Mouse (Mus musculus) midbrain, postnatal 0 days (tissue): Measurements from ENCODE around the gene Prelid3b. TPM values are rescaled to one million over a fixed set of nuclear protein-coding genes. Genes with fewer than 3 reads are reported as not detected.

ENCODE experiments used
- ATAC-seq: fragments of 200-750 bp; cut with Nextera tagmentation; 2 replicates; pipeline ENCODE4 v1.8.0; 2017; ENCODE audit warnings: moderate number of reproducible peaks, mild to moderate bottlenecking, moderate TSS enrichment, moderate library complexity; ENCODE audit not compliant: low FRiP score
- DNase-seq: peaks from one replicate; pipeline ENCODE4 v3.0.0-alpha.2; 2015; ENCODE audit warnings: low spot score
- H3K27ac ChIP-seq: fragments of 300-500 bp; sonication (generic); 2 replicates; pipeline ENCODE4 v1.5.1; 2014; ENCODE audit warnings: low read depth, mild to moderate bottlenecking, low read length, mixed read lengths
- H3K27me3 ChIP-seq: fragments of 300-500 bp; sonication (generic); 2 replicates; pipeline ENCODE4 v1.6.1; 2014; ENCODE audit warnings: low read length, control low read depth, mixed read lengths; ENCODE audit not compliant: insufficient read depth
- H3K36me3 ChIP-seq: fragments of 300-500 bp; sonication (generic); 2 replicates; pipeline ENCODE4 v1.6.1; 2014; ENCODE audit warnings: low read length, control low read depth, mixed read lengths; ENCODE audit not compliant: insufficient read depth
- H3K4me1 ChIP-seq: fragments of 300-500 bp; sonication (generic); 2 replicates; pipeline ENCODE4 v1.6.1; 2014; ENCODE audit warnings: mild to moderate bottlenecking, control low read depth, antibody characterized with exemption, low read length, mixed read lengths; ENCODE audit not compliant: insufficient read depth
- H3K4me2 ChIP-seq: fragments of 300-500 bp; sonication (generic); 2 replicates; pipeline ENCODE4 v1.6.1; 2014; ENCODE audit warnings: low read depth, mild to moderate bottlenecking, low read length, mixed read lengths; ENCODE audit not compliant: poor library complexity, severe bottlenecking
- H3K4me3 ChIP-seq: fragments of 300-500 bp; sonication (generic); 2 replicates; pipeline ENCODE4 v1.5.1; 2014; ENCODE audit warnings: low read depth, mild to moderate bottlenecking, low read length, moderate library complexity
- H3K9ac ChIP-seq: fragments of 300-500 bp; sonication (generic); replicated peaks from 2 replicates; pipeline ENCODE4 v1.6.1; 2014; ENCODE audit warnings: mild to moderate bottlenecking, low read length, moderate library complexity, mixed read lengths; ENCODE audit not compliant: poor library complexity, severe bottlenecking
- H3K9me3 ChIP-seq: fragments of 300-500 bp; sonication (generic); 2 replicates; pipeline ENCODE4 v1.6.1; 2016; ENCODE audit warnings: low read length, control low read depth
- CTCF ChIP-seq: IDR thresholded peaks from 2 replicates; pipeline ENCODE4 v1.5.1; 2016; ENCODE audit warnings: antibody characterized with exemption, mild to moderate bottlenecking
- WGBS: fragments of 180-500 bp; shearing (Covaris S2); extraction: QIAGEN DNeasy Blood & Tissue Kit; methylation state at CpG from one replicate; pipeline ENCODE4 v1.1.7; 2014; 5-methylcytosine and 5-hydroxymethylcytosine counted together
- polyA plus RNA-seq: library from polyadenylated mRNA; unstranded; fragments of >200 nt; fragmentation: Nextera tagmentation; extraction: Ambion mirVana; gene quantifications from 2 replicates; pipeline ENCODE4 v1.2.1, GENCODE M21; 2015
- total RNA-seq: library from RNA; depleted of rRNA; stranded (reverse); fragments of >200 nt; gene quantifications from 2 replicates; pipeline ENCODE4 v1.2.3, GENCODE M21; 2014

Prelid3b gene
- total and polyA plus RNA-seq, 2 experiments from 2014 or later = 63.4 to 93.5 TPM

DNA sequence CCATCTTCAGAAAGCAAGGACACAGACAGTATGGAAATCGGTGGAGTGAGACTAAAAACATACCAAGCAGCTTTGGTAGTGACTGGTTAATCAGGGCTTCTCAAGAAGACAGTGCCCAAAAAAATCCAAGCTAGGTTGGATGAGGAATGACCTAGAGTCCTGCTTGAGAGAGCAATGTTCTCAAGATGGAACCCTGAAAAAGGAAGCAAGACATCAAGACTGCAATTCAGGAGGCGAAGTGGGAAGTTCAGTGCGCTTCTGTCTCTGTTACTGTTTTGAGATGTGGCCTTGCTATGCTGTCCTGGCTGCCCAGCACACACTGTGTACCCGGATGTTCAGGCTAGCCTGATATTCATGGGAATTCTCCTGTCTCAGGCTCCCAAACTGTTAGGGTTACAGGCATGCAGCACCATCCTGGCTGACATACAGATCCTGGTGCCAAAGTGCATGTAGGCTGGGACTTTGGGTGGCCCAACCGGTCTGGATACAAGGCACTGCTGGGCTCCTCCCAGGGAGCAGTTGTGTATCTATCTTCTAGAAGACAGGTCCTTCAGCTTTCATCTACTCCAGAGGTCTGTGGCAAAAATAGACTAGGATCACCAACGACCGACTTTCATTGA is 2.0 kb downstream of the Prelid3b start:
- Histone ChIP-seq H3K4me3 (no peak overlapping the region), H3K27me3 (no peaks in the 10 kb centered on the region), H3K4me2 (no peak overlapping the region), H3K9ac (no peak overlapping the region), H3K27ac (no peak overlapping the region), H3K36me3 (0 out of 2 replicates have a peak, but pooled peaks cover 9% of the 10 kb centered on the region), H3K9me3 (no peaks in the 10 kb centered on the region), H3K4me1 (no peaks in the 10 kb centered on the region; the same call in 1 of the 2 replicates)
- ATAC-seq (no peak), DNase-seq (no peak)
- WGBS = 95% methylated on average over 7 of the region's 7 CpGs
- no peak for TF ChIP-seq CTCF

DNA sequence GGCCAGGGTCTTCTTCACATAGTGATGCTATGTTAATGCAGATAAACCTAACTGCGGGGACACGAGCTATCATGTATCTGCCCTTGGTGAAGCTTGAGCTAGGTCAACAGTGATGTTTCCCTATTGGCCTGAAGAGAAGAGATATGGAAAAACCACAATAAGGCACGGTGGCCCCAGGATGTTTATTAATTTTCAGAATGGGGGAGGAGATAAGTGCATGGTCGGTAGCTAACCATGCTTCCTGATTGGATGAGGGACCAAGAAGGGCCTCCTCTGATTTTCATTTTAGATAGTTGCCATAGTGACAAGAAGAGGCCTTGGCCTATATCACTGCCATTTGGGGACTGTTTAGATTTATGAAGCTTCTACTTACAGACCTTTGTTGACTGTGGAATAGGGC is 2.5 kb downstream of the Prelid3b start:
- H3K27ac ChIP-seq = no peak overlapping the region
- no peak overlapping the region for H3K4me3 ChIP-seq
- DNase-seq (no peak), ATAC-seq (no peak)
- WGBS = 84% methylated on average over 4 of the region's 4 CpGs
- no peaks in the 10 kb centered on the region for H3K27me3 ChIP-seq
- TF ChIP-seq CTCF = no peak
- H3K9me3 ChIP-seq = no peaks in the 10 kb centered on the region
- H3K4me2 ChIP-seq = no peak overlapping the region
- no peak overlapping the region for H3K9ac ChIP-seq
- no peaks in the 10 kb centered on the region; the same call in 1 of the 2 replicates for H3K4me1 ChIP-seq
- H3K36me3 ChIP-seq = 0 out of 2 replicates have a peak, but pooled peaks cover 9% of the 10 kb centered on the region

DNA sequence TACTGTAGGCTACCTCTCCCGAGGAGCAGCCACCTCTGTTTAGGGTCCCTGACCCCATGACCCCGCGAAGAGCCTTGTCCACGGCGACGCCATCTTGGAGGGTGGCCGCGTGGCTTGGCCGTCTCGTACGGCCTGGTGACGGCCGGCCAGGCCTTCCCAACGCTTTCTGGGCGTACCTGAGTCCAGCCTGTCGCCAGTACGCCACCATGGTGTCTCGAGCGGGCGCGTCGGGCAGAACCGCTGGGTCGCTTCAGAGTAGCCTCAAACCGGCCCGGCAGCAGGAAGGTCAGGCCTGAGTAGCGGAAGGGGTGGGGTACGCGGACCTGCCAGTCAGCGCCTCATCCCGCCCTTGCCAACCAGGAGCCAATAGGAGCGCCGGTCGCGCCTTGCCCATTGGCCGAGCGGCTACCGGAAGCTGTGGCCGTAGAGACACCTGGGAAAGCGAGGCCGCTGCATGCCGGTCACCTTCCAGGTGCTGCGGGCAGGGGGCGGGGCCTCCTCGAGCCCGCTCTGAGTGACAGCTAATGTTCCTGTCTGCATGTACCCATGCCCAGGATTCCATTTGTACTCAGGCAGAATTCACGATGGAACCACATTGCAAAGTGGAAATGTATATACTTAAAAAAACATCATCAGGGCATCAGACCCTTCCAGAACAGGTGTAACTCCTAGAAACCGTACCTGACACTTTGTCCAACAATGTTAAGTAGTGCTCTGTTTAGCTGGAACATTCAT is 8.9 kb downstream of the Prelid3b start, which contains the start of gene Atp5e:
TSS of gene Atp5e (minus strand) at position 317 of the 735 bp plus-strand sequence.
- DNase-seq (peak; percentile 96), ATAC-seq (peak; percentile 100)
- Histone ChIP-seq H3K4me2 (peak within 1 kb of the TSS; percentile 81), H3K9me3 (no peaks in the 10 kb centered on the region), H3K36me3 (peaks cover 27% of the 10 kb centered on the region), H3K4me1 (peaks cover 6% of the 10 kb centered on the region; the same call in 1 of the 2 replicates), H3K9ac (peak within 1 kb of the TSS; percentile 88), H3K27me3 (no peaks in the 10 kb centered on the region), H3K4me3 (peak within 1 kb of the TSS; percentile 71), H3K27ac (0 out of 2 replicates have a peak within 1 kb of the TSS, but pooled peaks have one; percentile 62)
- WGBS = 2% methylated on average over 48 of the region's 48 CpGs
- peak; percentile 34 for TF ChIP-seq CTCF

DNA sequence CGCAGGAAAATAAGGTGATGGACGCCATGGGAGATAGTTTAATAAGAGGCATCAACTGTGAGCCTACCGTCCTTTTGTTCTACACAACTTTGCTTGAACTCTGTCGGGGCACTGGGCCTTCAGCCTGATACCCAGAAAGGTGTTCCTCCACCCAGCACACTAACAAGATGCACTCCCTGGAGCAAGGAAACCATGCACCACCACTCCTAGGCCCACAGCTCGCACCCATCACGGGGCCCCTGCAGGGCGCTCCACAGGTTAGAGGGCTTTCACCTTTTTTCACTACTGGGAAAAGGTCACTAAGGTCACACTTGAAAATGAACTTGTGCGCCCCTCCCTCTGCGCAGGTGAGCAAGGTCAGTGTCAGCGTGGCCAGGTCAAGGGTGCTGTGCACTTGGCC is 9.5 kb downstream of the Prelid3b start:
- no peak for TF ChIP-seq CTCF
- Histone ChIP-seq H3K36me3 (peaks cover 23% of the 10 kb centered on the region), H3K9ac (peak overlapping the region; percentile 88), H3K4me1 (peaks cover 6% of the 10 kb centered on the region; the same call in 1 of the 2 replicates), H3K9me3 (no peaks in the 10 kb centered on the region), H3K27me3 (no peaks in the 10 kb centered on the region), H3K4me2 (peak overlapping the region; percentile 81), H3K27ac (no peak overlapping the region), H3K4me3 (peak overlapping the region; percentile 71)
- DNase-seq = no peak
- 38% methylated on average over 10 of the region's 10 CpGs for WGBS
- ATAC-seq = peak; percentile 32; the same call in 1 of the 2 replicates

DNA sequence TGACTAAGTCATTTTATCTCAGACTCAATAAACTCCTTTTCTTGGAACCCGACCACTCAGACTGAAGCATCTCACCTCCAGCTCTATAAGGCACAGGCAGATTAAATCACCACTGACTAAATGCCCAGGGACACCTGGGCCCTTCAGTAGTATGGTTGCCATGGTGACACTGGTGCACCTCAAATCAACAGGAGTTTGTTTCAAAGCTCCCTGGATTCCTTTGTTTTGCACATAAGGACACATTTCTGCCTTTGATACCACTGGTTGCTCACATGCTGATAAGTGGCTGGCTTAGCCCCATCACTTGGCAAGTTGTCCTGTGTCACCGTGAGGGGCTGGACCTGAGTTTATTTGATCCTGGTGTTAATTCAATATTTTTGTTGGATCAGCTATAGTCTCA is 13.5 kb downstream of the Prelid3b start:
- Histone ChIP-seq H3K4me3 (no peak overlapping the region), H3K4me2 (no peak overlapping the region), H3K27ac (no peak overlapping the region), H3K9me3 (no peaks in the 10 kb centered on the region), H3K27me3 (no peaks in the 10 kb centered on the region), H3K36me3 (peaks cover 18% of the 10 kb centered on the region), H3K9ac (no peak overlapping the region), H3K4me1 (peaks cover 6% of the 10 kb centered on the region; the same call in 1 of the 2 replicates)
- TF ChIP-seq CTCF = no peak
- peak; percentile 18 for DNase-seq
- no peak for ATAC-seq
- WGBS = 47% methylated on average over 2 of the region's 2 CpGs

DNA sequence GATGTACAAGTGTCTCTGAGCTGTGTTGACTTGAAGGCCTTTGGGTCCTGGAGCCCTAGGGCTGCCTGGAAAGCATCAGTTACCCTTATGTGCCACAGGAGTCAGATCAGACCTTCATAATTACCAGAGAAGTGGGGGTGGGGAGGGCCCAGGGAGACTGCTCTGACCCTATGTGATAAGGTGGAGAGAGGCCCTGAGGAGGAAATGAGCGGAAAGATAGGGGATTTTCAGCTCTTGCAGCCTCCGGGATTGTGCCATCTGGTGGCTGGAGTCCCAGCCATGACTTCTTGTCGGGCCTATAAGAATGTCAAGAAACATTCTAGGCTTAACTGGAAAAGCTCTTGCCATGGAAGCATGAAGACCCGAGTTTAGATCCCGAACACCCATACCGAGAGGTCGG is 19.2 kb downstream of the Prelid3b start:
- Histone ChIP-seq H3K27ac (no peak overlapping the region), H3K27me3 (no peaks in the 10 kb centered on the region), H3K4me2 (no peak overlapping the region), H3K4me3 (no peak overlapping the region), H3K9me3 (no peaks in the 10 kb centered on the region), H3K9ac (no peak overlapping the region), H3K36me3 (no peaks in the 10 kb centered on the region), H3K4me1 (no peaks in the 10 kb centered on the region)
- WGBS = 71% methylated on average over 7 of the region's 7 CpGs
- ATAC-seq (no peak), DNase-seq (no peak)
- TF ChIP-seq CTCF = peak; percentile 45; the same call in 1 of the 2 replicates
